Mouse (Mus musculus) large intestine, adult 2 months (tissue): ENCODE measurements at regions not wholly inside any gene's neighbourhood (a gene's known extent, or its start where the extent isn't known, plus 50 kb on each side); places are given as distances from the start of the nearest gene placed in this dataset.
"Not testable (repeated sequence)": the region's sequence is repeated elsewhere in the genome, so short reads cannot be mapped to it uniquely, and the experiment has no call there.

Source experiments
- DNase-seq: peaks from one replicate; pipeline ENCODE4 v3.0.0-alpha.2; 2012; ENCODE audit warnings: low read depth, low spot score
- WGBS: fragments of 180-500 bp; shearing (Covaris S2); methylation state at CpG from one replicate; pipeline ENCODE4 v1.1.7; 2018; 5-methylcytosine and 5-hydroxymethylcytosine counted together

- not testable (repeated sequence) for DNase-seq
Observed at GRCm38 (mm10) chr8:5241871-5242270, 136.7 kb upstream of the Slc10a2 start.

More at GRCm38 (mm10) chr8:5241871-5242270, 136.7 kb upstream of the Slc10a2 start:
- WGBS, result 92% methylated on average over 20 of the region's 22 CpGs
